Mouse (Mus musculus): ENCODE measurements around the gene Pitpnc1.

Pitpnc1 gene

GRCm38 (mm10) chr11:107408886-107409285 lies 61.6 kb downstream of the Pitpnc1 start:
- no peak for DNase-seq (ENCODE audit: low spot score in 2 of 2)

GRCm38 (mm10) chr11:107407698-107408097 lies 62.8 kb downstream of the Pitpnc1 start:
- no peak for DNase-seq (ENCODE audit: low spot score in 2 of 2)

- DNase-seq (ENCODE audit: low spot score in 2 of 2) = no peak
These were observed 64.7 kb downstream of the Pitpnc1 start for GRCm38 (mm10) chr11:107405606-107406333.

GRCm38 (mm10) chr11:107403309-107403708 lies 67.2 kb downstream of the Pitpnc1 start:
- DNase-seq (ENCODE audit: low spot score in 2 of 2) = no peak

GRCm38 (mm10) chr11:107401839-107402590 lies 68.5 kb downstream of the Pitpnc1 start:
- DNase-seq (ENCODE audit: low spot score in 2 of 2) = no peak

- no peak for DNase-seq (ENCODE audit: low spot score in 2 of 2)
These were observed 69.7 kb downstream of the Pitpnc1 start for GRCm38 (mm10) chr11:107400826-107401225.

- no peak for DNase-seq (ENCODE audit: low spot score in 2 of 2)
These were observed 70.5 kb downstream of the Pitpnc1 start for GRCm38 (mm10) chr11:107400005-107400404.

GRCm38 (mm10) chr11:107397326-107397998 lies 73.0 kb downstream of the Pitpnc1 start:
- DNase-seq (ENCODE audit: low spot score in 2 of 2) = no peak

GRCm38 (mm10) chr11:107394245-107394644 lies 76.3 kb downstream of the Pitpnc1 start:
- DNase-seq (ENCODE audit: low spot score in 2 of 2) = no peak

- DNase-seq (ENCODE audit: low spot score in 2 of 2) = no peak
These were observed 76.7 kb downstream of the Pitpnc1 start for GRCm38 (mm10) chr11:107393828-107394165.

- DNase-seq (ENCODE audit: low spot score in 2 of 2) = peak; percentile 29 to 51
These were observed 77.2 kb downstream of the Pitpnc1 start for GRCm38 (mm10) chr11:107393154-107393827.

- DNase-seq (ENCODE audit: low spot score in 2 of 2) = no peak
These were observed 80.0 kb downstream of the Pitpnc1 start for GRCm38 (mm10) chr11:107390540-107390939.

- DNase-seq (ENCODE audit: low spot score in 2 of 2) = no peak
These were observed 80.5 kb downstream of the Pitpnc1 start for GRCm38 (mm10) chr11:107390001-107390400.

- no peak for DNase-seq (ENCODE audit: low spot score in 2 of 2)
These were observed 84.0 kb downstream of the Pitpnc1 start for GRCm38 (mm10) chr11:107386481-107386880.

- peak; percentile 16 to 68 for DNase-seq (ENCODE audit: low spot score in 2 of 2)
These were observed 85.2 kb downstream of the Pitpnc1 start for GRCm38 (mm10) chr11:107385306-107385705.

GRCm38 (mm10) chr11:107383985-107384384 lies 86.5 kb downstream of the Pitpnc1 start:
- DNase-seq (ENCODE audit: low spot score in 2 of 2) = no peak

- no peak for DNase-seq (ENCODE audit: low spot score in 2 of 2)
These were observed 90.5 kb downstream of the Pitpnc1 start for GRCm38 (mm10) chr11:107379965-107380364.

- no peak for DNase-seq (ENCODE audit: low spot score in 2 of 2)
These were observed 91.2 kb downstream of the Pitpnc1 start for GRCm38 (mm10) chr11:107379089-107379845.

GRCm38 (mm10) chr11:107377326-107377725 lies 93.2 kb downstream of the Pitpnc1 start:
- DNase-seq (ENCODE audit: low spot score in 2 of 2) = no peak

GRCm38 (mm10) chr11:107376272-107376671 lies 94.2 kb downstream of the Pitpnc1 start:
- no peak for DNase-seq (ENCODE audit: low spot score in 2 of 2)

- DNase-seq (ENCODE audit: low spot score in 2 of 2) = no peak
These were observed 94.7 kb downstream of the Pitpnc1 start for GRCm38 (mm10) chr11:107375816-107376215.

Measured in thymus, postnatal 10 days (tissue).